Mouse (Mus musculus): ENCODE results near the gene Tesk1. TPM values are rescaled to one million over a fixed set of nuclear protein-coding genes. Genes with fewer than 3 reads are reported as not detected.

The Tesk1 gene
- 20.9 and 21.2 TPM in 2 replicates for polyA plus RNA-seq (2014; fragmentation: Nextera tagmentation; extraction: Ambion mirVana)

DNA sequence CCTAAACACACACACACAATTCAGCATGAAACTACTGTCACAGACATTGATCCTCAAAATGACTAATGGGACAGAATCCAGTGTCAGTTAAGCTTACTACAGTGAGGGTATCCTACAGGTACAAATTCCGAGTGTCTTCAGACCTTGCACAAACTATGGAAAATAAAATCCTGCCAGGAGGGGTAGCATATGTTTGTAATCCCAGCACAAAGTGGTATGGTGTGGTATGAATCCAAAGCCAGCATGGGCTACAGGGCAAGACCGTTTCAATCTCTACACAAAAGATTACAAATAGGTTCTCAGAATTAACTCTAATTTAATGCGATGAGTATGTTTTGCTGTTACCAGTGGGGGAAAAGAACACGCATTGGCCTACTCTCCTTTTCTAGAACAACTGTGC lies at the start of gene Tesk1:
Gene Tesk1, plus strand, starts transcription at position 301 of the 400 bp plus-strand sequence.
- Histone ChIP-seq H3K27me3 (ENCODE audit: control insufficient read depth, insufficient read depth, low read length) (no peaks in the 10 kb centered on the region), H3K36me3 (ENCODE audit: control insufficient read depth, insufficient read depth, low read length) (peaks cover 20% of the 10 kb centered on the region), H3K9ac (replicated peaks; ENCODE audit: low read length) (peak within 1 kb of the TSS; percentile 98), H3K27ac (replicated peaks; ENCODE audit: low read depth, low read length) (peak within 1 kb of the TSS; percentile 95), H3K4me1 (ENCODE audit: control insufficient read depth, insufficient read depth, low read length) (peaks cover 13% of the 10 kb centered on the region), H3K4me3 (replicated peaks; ENCODE audit: low read depth, low read length) (peak within 1 kb of the TSS; percentile 87), H3K4me2 (ENCODE audit: low read length) (peak within 1 kb of the TSS; percentile 83), H3K9me3 (ENCODE audit: control insufficient read depth, low read length) (no peaks in the 10 kb centered on the region)
- peak; percentile 1; the same call in 1 of the 2 replicates for ATAC-seq (ENCODE audit: low FRiP score, low TSS enrichment)
- WGBS = 25% methylated on average over 4 of the region's 4 CpGs
- DNase-seq = no peak

GRCm38 (mm10) chr4:43394345-43394891 lies 47.3 kb upstream of the Tesk1 start:
- H3K9me3 ChIP-seq (ENCODE audit: control insufficient read depth, low read length) = no peaks in the 10 kb centered on the region
- H3K4me1 ChIP-seq (ENCODE audit: control insufficient read depth, insufficient read depth, low read length) = peaks cover 9% of the 10 kb centered on the region; the same call in 1 of the 2 replicates
- no peak overlapping the region for H3K4me2 ChIP-seq (ENCODE audit: low read length)
- WGBS = 77% methylated on average over 15 of the region's 15 CpGs
- no peak overlapping the region for H3K9ac ChIP-seq (replicated peaks; ENCODE audit: low read length)
- ATAC-seq (ENCODE audit: low FRiP score, low TSS enrichment) (no peak), DNase-seq (no peak)
- no peaks in the 10 kb centered on the region; the same call in 1 of the 2 replicates for H3K36me3 ChIP-seq (ENCODE audit: control insufficient read depth, insufficient read depth, low read length)
- H3K27ac ChIP-seq (replicated peaks; ENCODE audit: low read depth, low read length) = 0 out of 2 replicates have a peak overlapping the region, but pooled peaks have one; percentile 37
- no peaks in the 10 kb centered on the region for H3K27me3 ChIP-seq (ENCODE audit: control insufficient read depth, insufficient read depth, low read length)
- no peak overlapping the region for H3K4me3 ChIP-seq (replicated peaks; ENCODE audit: low read depth, low read length)

DNA sequence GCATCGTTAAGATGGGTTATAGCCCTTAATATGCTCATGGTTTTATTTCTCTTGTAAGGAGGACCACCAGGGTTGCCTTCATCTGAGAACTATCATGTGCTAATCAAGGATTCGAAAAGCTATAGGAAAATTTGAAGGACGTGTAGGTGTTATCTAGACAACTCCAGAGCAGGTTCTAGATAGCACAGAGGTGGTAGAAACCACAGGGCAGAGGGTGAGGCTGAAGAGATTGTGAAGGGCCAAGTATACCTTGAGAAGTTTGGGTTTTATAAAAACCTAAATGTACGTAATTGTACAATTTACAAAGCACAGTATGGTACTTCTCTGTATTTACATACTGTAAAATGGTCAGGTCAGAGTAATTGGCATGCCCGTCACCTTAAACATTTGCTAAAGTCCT lies 46.6 kb upstream of the Tesk1 start:
- Histone ChIP-seq H3K9ac (replicated peaks; ENCODE audit: low read length) (no peak overlapping the region), H3K27ac (replicated peaks; ENCODE audit: low read depth, low read length) (no peak overlapping the region), H3K36me3 (ENCODE audit: control insufficient read depth, insufficient read depth, low read length) (no peaks in the 10 kb centered on the region; the same call in 1 of the 2 replicates), H3K4me2 (ENCODE audit: low read length) (no peak overlapping the region), H3K27me3 (ENCODE audit: control insufficient read depth, insufficient read depth, low read length) (no peaks in the 10 kb centered on the region), H3K4me3 (replicated peaks; ENCODE audit: low read depth, low read length) (no peak overlapping the region), H3K9me3 (ENCODE audit: control insufficient read depth, low read length) (no peaks in the 10 kb centered on the region), H3K4me1 (ENCODE audit: control insufficient read depth, insufficient read depth, low read length) (peaks cover 13% of the 10 kb centered on the region; the same call in 1 of the 2 replicates)
- ATAC-seq (ENCODE audit: low FRiP score, low TSS enrichment) (no peak), DNase-seq (no peak)
- 92% methylated on average over 5 of the region's 5 CpGs for WGBS

DNA sequence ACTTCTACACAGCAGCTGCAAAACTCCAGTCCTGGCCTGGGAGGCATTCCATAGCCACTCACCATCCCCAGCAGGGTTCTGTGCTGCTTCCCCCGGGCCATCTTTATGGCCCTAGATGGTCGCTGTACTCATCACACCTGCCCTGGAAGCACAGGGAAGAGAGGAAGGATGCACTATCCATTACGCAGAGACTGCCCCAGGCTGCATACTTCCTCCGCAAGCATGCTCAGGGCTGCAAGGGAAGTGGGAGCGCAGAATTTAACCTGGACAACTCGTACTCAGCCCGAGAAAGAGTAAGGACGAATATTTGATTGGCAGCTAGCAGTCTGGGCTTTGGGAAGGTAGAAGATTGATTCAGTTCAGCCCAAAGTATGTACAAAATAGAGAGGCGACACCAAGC lies 45.9 kb upstream of the Tesk1 start:
- Histone ChIP-seq H3K27ac (replicated peaks; ENCODE audit: low read depth, low read length) (no peak overlapping the region), H3K4me3 (replicated peaks; ENCODE audit: low read depth, low read length) (no peak overlapping the region), H3K36me3 (ENCODE audit: control insufficient read depth, insufficient read depth, low read length) (no peaks in the 10 kb centered on the region; the same call in 1 of the 2 replicates), H3K4me2 (ENCODE audit: low read length) (no peak overlapping the region), H3K4me1 (ENCODE audit: control insufficient read depth, insufficient read depth, low read length) (peaks cover 13% of the 10 kb centered on the region; the same call in 1 of the 2 replicates), H3K9me3 (ENCODE audit: control insufficient read depth, low read length) (no peaks in the 10 kb centered on the region), H3K9ac (replicated peaks; ENCODE audit: low read length) (no peak overlapping the region), H3K27me3 (ENCODE audit: control insufficient read depth, insufficient read depth, low read length) (no peaks in the 10 kb centered on the region)
- WGBS = 80% methylated on average over 9 of the region's 9 CpGs
- no peak for DNase-seq
- no peak for ATAC-seq (ENCODE audit: low FRiP score, low TSS enrichment)

DNA sequence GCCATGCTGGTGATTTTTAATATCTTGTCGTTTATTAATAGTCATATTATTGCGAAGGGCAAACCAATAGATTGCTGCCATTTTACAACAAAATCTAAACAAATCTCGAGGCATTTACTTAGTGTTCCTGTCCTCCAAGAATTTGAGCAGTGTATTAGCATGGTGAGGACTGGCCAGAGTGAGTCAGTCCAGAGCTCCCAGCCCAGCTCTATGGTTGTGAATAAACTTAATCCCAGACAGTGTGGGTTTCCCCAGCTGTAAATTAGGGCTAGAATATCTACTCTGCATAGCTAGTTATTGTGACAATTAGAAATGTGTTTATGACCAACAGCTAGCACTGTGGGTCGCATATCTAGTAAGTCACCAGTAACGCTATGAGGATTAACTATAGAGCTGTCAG lies 45.4 kb upstream of the Tesk1 start:
- Histone ChIP-seq H3K27me3 (ENCODE audit: control insufficient read depth, insufficient read depth, low read length) (no peaks in the 10 kb centered on the region), H3K9ac (replicated peaks; ENCODE audit: low read length) (no peak overlapping the region), H3K27ac (replicated peaks; ENCODE audit: low read depth, low read length) (no peak overlapping the region), H3K4me2 (ENCODE audit: low read length) (no peak overlapping the region), H3K36me3 (ENCODE audit: control insufficient read depth, insufficient read depth, low read length) (no peaks in the 10 kb centered on the region; the same call in 1 of the 2 replicates), H3K4me3 (replicated peaks; ENCODE audit: low read depth, low read length) (no peak overlapping the region), H3K9me3 (ENCODE audit: control insufficient read depth, low read length) (no peaks in the 10 kb centered on the region), H3K4me1 (ENCODE audit: control insufficient read depth, insufficient read depth, low read length) (peaks cover 18% of the 10 kb centered on the region; the same call in 1 of the 2 replicates)
- ATAC-seq (ENCODE audit: low FRiP score, low TSS enrichment) = no peak
- 86% methylated on average over 5 of the region's 5 CpGs for WGBS
- no peak for DNase-seq

DNA sequence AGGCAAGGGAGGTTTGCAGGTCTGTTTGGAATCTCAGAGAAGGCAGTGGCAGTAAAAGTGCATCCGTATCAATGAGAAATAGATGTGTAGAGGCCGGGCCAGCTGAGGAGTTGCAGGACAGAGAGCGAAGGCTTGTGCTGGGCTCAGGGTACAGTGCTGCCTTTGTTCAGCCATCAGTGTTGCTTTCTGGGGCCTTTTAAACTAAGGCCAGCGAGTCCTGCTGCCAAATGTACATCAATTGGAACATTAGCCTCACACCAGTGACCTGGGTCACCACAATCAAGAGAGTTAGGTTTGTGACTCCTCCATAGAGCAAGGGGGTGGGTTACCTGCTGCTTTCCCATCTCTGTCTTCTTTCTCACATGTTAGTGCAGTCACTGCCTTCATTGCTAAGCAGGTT lies 43.7 kb upstream of the Tesk1 start:
- H3K27ac ChIP-seq (replicated peaks; ENCODE audit: low read depth, low read length) = no peak overlapping the region

GRCm38 (mm10) chr4:43398829-43399331 lies 42.9 kb upstream of the Tesk1 start:
- Histone ChIP-seq H3K9me3 (ENCODE audit: control insufficient read depth, low read length) (no peaks in the 10 kb centered on the region), H3K27me3 (ENCODE audit: control insufficient read depth, insufficient read depth, low read length) (no peaks in the 10 kb centered on the region), H3K36me3 (ENCODE audit: control insufficient read depth, insufficient read depth, low read length) (no peaks in the 10 kb centered on the region; the same call in 1 of the 2 replicates), H3K27ac (replicated peaks; ENCODE audit: low read depth, low read length) (0 out of 2 replicates have a peak overlapping the region, but pooled peaks have one; percentile 14), H3K4me1 (ENCODE audit: control insufficient read depth, insufficient read depth, low read length) (peaks cover 19% of the 10 kb centered on the region; the same call in 1 of the 2 replicates), H3K9ac (replicated peaks; ENCODE audit: low read length) (0 out of 2 replicates have a peak overlapping the region, but pooled peaks have one; percentile 16), H3K4me2 (ENCODE audit: low read length) (peak overlapping the region; percentile 21; the same call in 1 of the 2 replicates), H3K4me3 (replicated peaks; ENCODE audit: low read depth, low read length) (no peak overlapping the region)
- ATAC-seq (ENCODE audit: low FRiP score, low TSS enrichment) (no peak), DNase-seq (peak; percentile 66)
- 57% methylated on average over 17 of the region's 17 CpGs for WGBS

More for the DNA sequence above, 43.7 kb upstream of the Tesk1 start:
- H3K4me2 ChIP-seq (ENCODE audit: low read length) = no peak overlapping the region
- no peak overlapping the region for H3K9ac ChIP-seq (replicated peaks; ENCODE audit: low read length)
- H3K4me3 ChIP-seq (replicated peaks; ENCODE audit: low read depth, low read length) = no peak overlapping the region
- no peaks in the 10 kb centered on the region for H3K9me3 ChIP-seq (ENCODE audit: control insufficient read depth, low read length)
- WGBS = 74% methylated on average over 4 of the region's 4 CpGs
- no peak for DNase-seq
- no peak for ATAC-seq (ENCODE audit: low FRiP score, low TSS enrichment)
- H3K4me1 ChIP-seq (ENCODE audit: control insufficient read depth, insufficient read depth, low read length) = peaks cover 19% of the 10 kb centered on the region; the same call in 1 of the 2 replicates
- H3K27me3 ChIP-seq (ENCODE audit: control insufficient read depth, insufficient read depth, low read length) = no peaks in the 10 kb centered on the region
- no peaks in the 10 kb centered on the region; the same call in 1 of the 2 replicates for H3K36me3 ChIP-seq (ENCODE audit: control insufficient read depth, insufficient read depth, low read length)

- 77% methylated on average over 31 of the region's 31 CpGs for WGBS
These were observed 42.2 kb upstream of the Tesk1 start for GRCm38 (mm10) chr4:43399391-43400131.

More at GRCm38 (mm10) chr4:43399391-43400131, 42.2 kb upstream of the Tesk1 start:
- H3K27ac ChIP-seq (replicated peaks; ENCODE audit: low read depth, low read length) = 0 out of 2 replicates have a peak overlapping the region, but pooled peaks have one; percentile 14
- H3K36me3 ChIP-seq (ENCODE audit: control insufficient read depth, insufficient read depth, low read length) = no peaks in the 10 kb centered on the region
- peak overlapping the region; percentile 21; the same call in 1 of the 2 replicates for H3K4me2 ChIP-seq (ENCODE audit: low read length)
- no peak overlapping the region for H3K4me3 ChIP-seq (replicated peaks; ENCODE audit: low read depth, low read length)
- peaks cover 19% of the 10 kb centered on the region; the same call in 1 of the 2 replicates for H3K4me1 ChIP-seq (ENCODE audit: control insufficient read depth, insufficient read depth, low read length)
- H3K27me3 ChIP-seq (ENCODE audit: control insufficient read depth, insufficient read depth, low read length) = no peaks in the 10 kb centered on the region
- ATAC-seq (ENCODE audit: low FRiP score, low TSS enrichment) (no peak), DNase-seq (no peak)
- H3K9me3 ChIP-seq (ENCODE audit: control insufficient read depth, low read length) = no peaks in the 10 kb centered on the region
- H3K9ac ChIP-seq (replicated peaks; ENCODE audit: low read length) = no peak overlapping the region

Data from midbrain, embryonic 14.5 days (tissue).